Mouse (Mus musculus): ENCODE measurements at regions not wholly inside any gene's neighbourhood (a gene's known extent, or its start where the extent isn't known, plus 50 kb on each side); places are given as distances from the start of the nearest gene placed in this dataset.

GRCm38 (mm10) chrX:96876239-96876638, 163.0 kb downstream of the Gpr165 start:
- no peak for DNase-seq (ENCODE audit: low spot score in 2 of 2)

GRCm38 (mm10) chrX:96878721-96879120, 165.5 kb downstream of the Gpr165 start:
- peak in 1 of 2 experiments; percentile 10 for DNase-seq (ENCODE audit: low spot score in 2 of 2)

GRCm38 (mm10) chrX:96879154-96879553, 165.9 kb downstream of the Gpr165 start:
- no peak for DNase-seq (ENCODE audit: low spot score in 2 of 2)

- DNase-seq (ENCODE audit: low spot score in 2 of 2) = no peak
Measured at GRCm38 (mm10) chrX:96900636-96901035, 171.8 kb upstream of the Pgr15l start.
